Mouse (Mus musculus) embryonic stem cell, embryonic (primary cell): ENCODE data around the gene Slc38a7.

ENCODE experiments used
- CTCF ChIA-PET, 4 experiments: fragments of 300-600 bp in 2 of 4; fragments of 350-600 bp in 2 of 4; sonication (Branson Sonifier 250); formaldehyde crosslinking; loops; one replicate each; lab custom pipeline; 2022; ENCODE audit warnings: inconsistent platforms in 2 of 4; lab: Charles Lee
- POLR2A ChIA-PET, 4 experiments: fragments of 300-600 bp in 2 of 4; fragments of 350-600 bp in 2 of 4; sonication (Branson Sonifier 250); formaldehyde crosslinking; loops; one replicate each; lab custom pipeline; 2022; ENCODE audit warnings: antibody characterized with exemption in 4 of 4, inconsistent platforms in 1 of 4; lab: Charles Lee

Gene Slc38a7

GRCm38 (mm10) chr8:95853102-95853843 is at the start of gene Slc38a7:
Gene Slc38a7 (minus strand): TSS chr8:95853539.
- POLR2A ChIA-PET: interaction anchor here (0.6 to 4.2 kb wide), 97 partner anchors 8 to 521 kb away, joined by 3 to 55 read pairs (median 4); partner anchors contain the start of genes Cnot1 (in 2 of the 4), Got2 (in 2 of the 4), Setd6 (in 2 of the 4) and Cfap20 (in 1 of the 4)
- CTCF ChIA-PET: interaction anchor here (0.6 to 2.0 kb wide), 10 partner anchors 8 to 254 kb away, joined by 3 to 8 read pairs (median 4); partner anchors contain the start of gene Got2 (in 2 of the 4)

GRCm38 (mm10) chr8:95901864-95902263 is 48.5 kb upstream of the Slc38a7 start:
- CTCF ChIA-PET: interaction anchor here (0.6 to 2.5 kb wide), 15 partner anchors 12 to 475 kb away, joined by 3 to 16 read pairs (median 3); partner anchors contain the start of genes Got2 (in 1 of the 4), Setd6 (in 1 of the 4) and Slc38a7 (in 1 of the 4)
- POLR2A ChIA-PET: interaction anchor here in 3 of 4 experiments (0.5 to 1.9 kb wide), 27 partner anchors 8 to 587 kb away, joined by 3 to 14 read pairs (median 4); partner anchors contain the start of genes Slc38a7 (in 3 of the 3), Got2 (in 2 of the 3), Ccdc113 (in 1 of the 3) and Cnot1 (in 1 of the 3)

- CTCF ChIA-PET: interaction anchor here in 1 of 4 experiments (0.8 kb wide), 1 partner anchor 60 kb away, joined by 3 read pairs; no protein-coding TSS in a partner anchor
- POLR2A ChIA-PET: interaction anchor here in 3 of 4 experiments (0.9 to 1.1 kb wide), 3 partner anchors 8 to 12 kb away, joined by 4 to 7 read pairs (median 6); no protein-coding TSS in a partner anchor
Observed at GRCm38 (mm10) chr8:95893701-95894100, 40.4 kb upstream of the Slc38a7 start.

- ChIA-PET CTCF (interaction anchor here in 3 of 4 experiments (0.6 to 2.2 kb wide), 10 partner anchors 13 to 287 kb away, joined by 3 to 8 read pairs (median 3); partner anchors contain the start of gene Slc38a7 (in 2 of the 3)), POLR2A (interaction anchor here in 3 of 4 experiments (0.6 to 1.7 kb wide), 20 partner anchors 9 to 557 kb away, joined by 3 to 8 read pairs (median 4); partner anchors contain the start of gene Slc38a7 (in 2 of the 3))
Observed at GRCm38 (mm10) chr8:95888285-95889136, 35.2 kb upstream of the Slc38a7 start, which contains the start of gene Got2. Gene Got2 (minus strand): TSS chr8:95888547.

- ChIA-PET POLR2A (interaction anchor here in 3 of 4 experiments (0.6 to 1.7 kb wide), 20 partner anchors 9 to 557 kb away, joined by 3 to 7 read pairs (median 4); partner anchors contain the start of gene Slc38a7 (in 1 of the 3)), CTCF (interaction anchor here in 3 of 4 experiments (0.7 to 2.2 kb wide), 9 partner anchors 14 to 462 kb away, joined by 3 to 8 read pairs (median 3); partner anchors contain the start of gene Slc38a7 (in 2 of the 3))
Observed at GRCm38 (mm10) chr8:95887578-95888284, 34.4 kb upstream of the Slc38a7 start.

GRCm38 (mm10) chr8:95886647-95887577 is 33.6 kb upstream of the Slc38a7 start:
- ChIA-PET CTCF (interaction anchor here (0.5 to 2.2 kb wide), 10 partner anchors 9 to 1065 kb away, joined by 3 to 8 read pairs (median 3); partner anchors contain the start of gene Slc38a7 (in 1 of the 4)), POLR2A (interaction anchor here in 3 of 4 experiments (0.6 to 1.7 kb wide), 15 partner anchors 8 to 176 kb away, joined by 3 to 7 read pairs (median 3); partner anchors contain the start of gene Slc38a7 (in 1 of the 3))

- CTCF ChIA-PET: interaction anchor here in 3 of 4 experiments (0.5 to 0.7 kb wide), 6 partner anchors 8 to 1064 kb away, joined by 3 to 12 read pairs (median 4); no protein-coding TSS in a partner anchor
- POLR2A ChIA-PET: interaction anchor here in 2 of 4 experiments (0.6 to 1.7 kb wide), 6 partner anchors 9 to 96 kb away, joined by 3 to 4 read pairs (median 4); partner anchors contain the start of gene Slc38a7 (in 1 of the 2)
Observed at GRCm38 (mm10) chr8:95885966-95886365, 32.6 kb upstream of the Slc38a7 start.

- POLR2A ChIA-PET: interaction anchor here in 1 of 4 experiments (0.6 to 2.5 kb wide), 5 partner anchors 8 to 96 kb away, joined by 3 to 9 read pairs (median 4); partner anchors contain the start of gene Slc38a7
- CTCF ChIA-PET: interaction anchor here in 3 of 4 experiments (0.5 to 0.7 kb wide), 8 partner anchors 30 to 557 kb away, joined by 3 to 12 read pairs (median 4); no protein-coding TSS in a partner anchor
Observed at GRCm38 (mm10) chr8:95885271-95885841, 32.0 kb upstream of the Slc38a7 start.

- CTCF ChIA-PET: interaction anchor here in 3 of 4 experiments (0.5 to 0.7 kb wide), 6 partner anchors 95 to 557 kb away, joined by 3 to 5 read pairs (median 3); no protein-coding TSS in a partner anchor
- POLR2A ChIA-PET: interaction anchor here in 3 of 4 experiments (0.6 to 2.5 kb wide), 7 partner anchors 15 to 81 kb away, joined by 3 to 9 read pairs (median 3); partner anchors contain the start of gene Slc38a7 (in 2 of the 3)
Observed at GRCm38 (mm10) chr8:95884491-95884890, 31.2 kb upstream of the Slc38a7 start.

GRCm38 (mm10) chr8:95882191-95882590 is 28.9 kb upstream of the Slc38a7 start:
- CTCF ChIA-PET: interaction anchor here in 1 of 4 experiments (1.1 kb wide), 1 partner anchor 185 kb away, joined by 4 read pairs; no protein-coding TSS in a partner anchor
- POLR2A ChIA-PET: interaction anchor here in 2 of 4 experiments (1.1 to 1.6 kb wide), 3 partner anchors 15 to 29 kb away, joined by 3 to 4 read pairs (median 3); partner anchors contain the start of gene Slc38a7 (in 1 of the 2)

GRCm38 (mm10) chr8:95881576-95881975 is 28.2 kb upstream of the Slc38a7 start:
- POLR2A ChIA-PET: interaction anchor here in 2 of 4 experiments (0.7 to 1.6 kb wide), 4 partner anchors 15 to 730 kb away, joined by 3 to 5 read pairs (median 4); partner anchors contain the start of gene Slc38a7 (in 1 of the 2)

GRCm38 (mm10) chr8:95879823-95880222 is 26.5 kb upstream of the Slc38a7 start:
- POLR2A ChIA-PET: interaction anchor here in 1 of 4 experiments (2.8 to 4.2 kb wide), 2 partner anchors 22 to 27 kb away, joined by 14 to 16 read pairs; partner anchors contain the start of gene Slc38a7
- CTCF ChIA-PET: interaction anchor here in 1 of 4 experiments (1.0 kb wide), 1 partner anchor 31 kb away, joined by 4 read pairs; no protein-coding TSS in a partner anchor

More at GRCm38 (mm10) chr8:95881576-95881975, 28.2 kb upstream of the Slc38a7 start:
- CTCF ChIA-PET: interaction anchor here in 1 of 4 experiments (1.1 kb wide), 1 partner anchor 185 kb away, joined by 4 read pairs; no protein-coding TSS in a partner anchor

- ChIA-PET POLR2A (interaction anchor here (0.6 to 4.2 kb wide), 20 partner anchors 10 to 333 kb away, joined by 3 to 16 read pairs (median 4); partner anchors contain the start of genes Got2 (in 3 of the 4), Slc38a7 (in 3 of the 4), Sap18b (in 1 of the 4) and Setd6 (in 1 of the 4)), CTCF (interaction anchor here in 3 of 4 experiments (0.6 to 1.8 kb wide), 6 partner anchors 8 to 277 kb away, joined by 3 to 5 read pairs (median 3); no protein-coding TSS in a partner anchor)
Observed at GRCm38 (mm10) chr8:95878176-95878962, 25.0 kb upstream of the Slc38a7 start.
